Mouse (Mus musculus) left cerebral cortex, postnatal 4 days (tissue): ENCODE measurements around the gene Mtrf1l. TPM values are rescaled to one million over a fixed set of nuclear protein-coding genes. Genes with fewer than 3 reads are reported as not detected.

Experiments used
- DNase-seq: peaks from one replicate; pipeline ENCODE4 v3.0.0-alpha.2; 2022
- intact Hi-C: fragments of 180-260 bp; cut with DNase I; formaldehyde crosslinking; loops from one replicate; pipeline ENCODE4 v1.15.1; 2025
- total RNA-seq, 2 experiments: library from RNA; stranded (reverse); gene quantifications; 2 replicates each; pipeline ENCODE4 v1.2.3; 2021

The Mtrf1l gene
- total RNA-seq, 2 experiments from 2014 or later: 10.7 to 11.4 TPM

GRCm38 (mm10) chr10:5805731-5806307 is 17.9 kb downstream of the Mtrf1l start:
- intact Hi-C loops: no loop called here
- DNase-seq: peak; percentile 98

- DNase-seq: peak; percentile 99
- intact Hi-C loops: no loop called here
Observed at GRCm38 (mm10) chr10:5805243-5805730, 18.4 kb downstream of the Mtrf1l start, which contains the start of gene Fbxo5. Gene Fbxo5, minus strand, starts transcription at chr10:5805600.

DNA sequence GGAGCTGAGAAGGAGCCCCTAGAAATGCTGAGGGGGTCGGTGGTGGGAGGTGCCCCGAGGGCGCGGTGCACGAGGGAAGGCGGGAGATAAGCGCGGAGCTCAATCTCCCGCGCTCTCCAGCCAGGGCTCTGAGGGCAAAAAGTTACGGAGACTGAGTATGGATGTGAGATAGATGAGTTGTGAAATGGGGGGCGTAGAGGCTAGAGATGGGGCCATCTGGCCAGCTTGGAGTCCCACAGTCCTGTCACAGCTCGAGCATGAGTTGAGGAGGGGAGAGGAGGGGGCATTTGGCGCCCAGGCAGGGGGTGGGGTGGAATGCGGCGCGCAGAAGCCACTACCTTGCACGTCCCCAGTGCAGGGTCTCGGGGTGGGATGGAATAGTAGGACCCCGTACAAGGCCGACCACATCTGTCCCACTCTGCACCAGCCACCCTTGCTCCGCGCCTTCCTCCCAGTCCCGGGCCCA is 19.0 kb downstream of the Mtrf1l start:
- DNase-seq: peak; percentile 44
- intact Hi-C loops: no loop called here

DNA sequence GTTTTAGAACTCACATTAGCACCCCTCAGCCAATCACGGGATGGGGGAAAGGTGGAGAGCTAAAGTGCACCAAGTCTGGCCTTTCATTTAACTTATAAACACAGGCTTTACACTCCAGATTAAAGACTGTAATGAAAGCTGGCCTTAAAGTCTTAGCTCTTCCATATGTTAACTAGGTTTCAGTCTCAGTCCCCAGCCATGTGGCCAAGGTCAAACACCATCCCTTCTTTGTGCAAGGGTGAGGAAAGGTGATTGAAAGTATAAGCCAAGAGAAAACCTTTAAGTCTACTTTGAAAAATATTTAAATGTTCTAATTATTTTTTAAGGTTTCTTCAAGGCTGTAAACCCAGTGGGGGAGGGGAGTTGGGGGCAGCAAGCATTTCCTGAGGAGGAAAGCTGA is 20.0 kb downstream of the Mtrf1l start:
- intact Hi-C loops: no loop called here

GRCm38 (mm10) chr10:5802866-5803265 is 20.8 kb downstream of the Mtrf1l start:
- no peak for DNase-seq
- intact Hi-C loops: no loop called here

More for the DNA sequence above, 20.0 kb downstream of the Mtrf1l start:
- no peak for DNase-seq

DNA sequence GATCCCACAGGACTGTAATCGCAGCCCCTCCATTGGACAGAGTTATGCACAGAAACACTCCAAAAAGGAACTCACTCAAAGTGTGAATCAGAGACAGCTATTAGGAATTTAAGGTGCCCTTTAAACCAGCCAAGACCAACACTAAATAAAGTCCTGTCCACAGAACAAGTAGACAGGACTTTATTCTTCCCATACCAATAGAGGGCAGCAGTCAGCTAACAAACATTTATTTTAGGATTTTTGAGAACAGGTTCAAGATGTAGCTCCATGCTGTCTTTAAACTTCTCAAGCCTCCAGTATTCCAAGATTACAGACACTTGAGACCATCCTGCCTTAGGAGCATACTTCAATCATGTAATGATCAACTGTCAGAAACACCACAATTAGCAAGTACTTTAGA is 23.2 kb downstream of the Mtrf1l start:
- DNase-seq: no peak
- intact Hi-C loops: no loop called here

DNA sequence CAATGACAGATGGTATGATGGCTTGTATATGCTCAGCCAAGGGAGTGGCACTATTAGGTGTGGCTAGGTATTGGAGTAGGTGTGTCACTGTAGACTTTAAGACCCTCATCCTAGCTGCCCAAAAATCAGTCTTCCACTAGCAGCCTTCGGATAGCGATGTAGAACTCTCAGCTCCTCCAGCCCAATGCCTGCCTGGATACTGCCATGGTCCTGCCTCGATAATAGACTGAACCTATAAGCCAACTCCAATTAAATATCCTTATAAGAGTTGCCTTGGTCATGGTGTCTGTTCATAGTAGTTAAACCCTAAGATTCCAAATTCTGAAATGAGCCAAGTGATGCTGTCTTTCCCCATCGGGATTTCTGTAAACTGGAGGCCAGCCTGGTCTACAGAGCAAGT is 25.6 kb downstream of the Mtrf1l start:
- intact Hi-C loops: no loop called here
- no peak for DNase-seq

DNA sequence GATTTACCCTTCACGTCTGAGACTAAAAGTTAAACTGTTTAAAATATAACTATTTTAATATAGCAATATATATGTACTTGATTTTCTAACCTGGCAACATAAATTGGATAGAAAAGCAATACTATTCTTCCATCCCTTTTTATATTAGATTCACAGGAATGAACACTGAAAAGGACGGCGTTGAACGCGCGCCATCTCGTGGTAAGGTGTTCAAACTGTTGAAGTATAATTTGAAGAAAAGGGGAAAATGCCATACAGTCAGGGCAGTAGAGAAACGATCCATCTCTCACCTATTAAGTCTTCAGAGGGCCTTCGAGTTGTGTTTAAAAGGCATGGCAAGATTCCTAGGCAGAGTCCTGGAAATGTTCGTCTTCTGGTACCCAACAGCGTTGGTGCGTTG is 33.1 kb downstream of the Mtrf1l start:
- peak; percentile 66 for DNase-seq
- intact Hi-C loops: no loop called here

GRCm38 (mm10) chr10:5786923-5787322 is 36.8 kb downstream of the Mtrf1l start:
- DNase-seq: peak; percentile 24
- intact Hi-C loops: loop anchor here (1.0 to 5.0 kb wide), 2 partner anchors 152 to 190 kb away; no protein-coding TSS in a partner anchor

Other genes with a start within 250 kb of the Mtrf1l start
- 1 to 10 TPM in 1 of 2 experiments, under 1 TPM in 1; 0.82 to 1.1 TPM for gene Myct1, start 230.1 kb downstream of the Mtrf1l start, total RNA-seq
- gene Vip, start 184.7 kb downstream of the Mtrf1l start, total RNA-seq: 1 to 10 TPM; 3.8 to 4.7 TPM
- 1 to 10 TPM; 4.0 to 4.6 TPM for gene Fbxo5, start 18.3 kb downstream of the Mtrf1l start, total RNA-seq
- gene Rgs17, start 98.5 kb upstream of the Mtrf1l start, total RNA-seq: 10 to 100 TPM; 47.0 to 53.1 TPM